Mouse (Mus musculus) liver, postnatal 0 days (tissue): ENCODE data around the gene Cspg4. TPM values are rescaled to one million over a fixed set of nuclear protein-coding genes. Genes with fewer than 3 reads are reported as not detected.
A peak's percentile ranks its signal among the peaks of the same experiment; 100 is the strongest.

Experiments
- ATAC-seq: fragments of 200-750 bp; cut with Nextera tagmentation; 2 replicates; pipeline ENCODE4 v1.8.0; 2017; ENCODE audit warnings: mild to moderate bottlenecking, moderate library complexity
- DNase-seq: peaks from one replicate; pipeline ENCODE4 v3.0.0-alpha.2; 2016
- H3K27ac ChIP-seq: fragments of 300-500 bp; sonication (generic); 2 replicates; pipeline ENCODE4 v1.5.1; 2014; ENCODE audit warnings: antibody characterized with exemption, moderate library complexity, mild to moderate bottlenecking, low read depth
- H3K27me3 ChIP-seq: fragments of 300-500 bp; sonication (generic); 2 replicates; pipeline ENCODE4 v1.6.1; 2014; ENCODE audit warnings: low read length, control low read depth, mixed read lengths; ENCODE audit not compliant: insufficient read depth
- H3K36me3 ChIP-seq: fragments of 300-500 bp; sonication (generic); replicated peaks from 2 replicates; pipeline ENCODE4 v1.6.1; 2014; ENCODE audit warnings: mild to moderate bottlenecking, control low read depth, low read length, moderate library complexity, mixed read lengths; ENCODE audit not compliant: insufficient read depth
- H3K4me1 ChIP-seq: fragments of 300-500 bp; sonication (generic); 2 replicates; pipeline ENCODE4 v1.6.1; 2014; ENCODE audit warnings: antibody characterized with exemption, mild to moderate bottlenecking, control low read depth; ENCODE audit not compliant: insufficient read depth
- H3K4me2 ChIP-seq: fragments of 300-500 bp; sonication (generic); 2 replicates; pipeline ENCODE4 v1.6.1; 2014; ENCODE audit warnings: low read depth, mild to moderate bottlenecking, low read length, moderate library complexity, mixed read lengths
- H3K4me3 ChIP-seq: fragments of 300-500 bp; sonication (generic); 2 replicates; pipeline ENCODE4 v1.5.1; 2014; ENCODE audit warnings: low read depth, low read length
- H3K9ac ChIP-seq: fragments of 300-500 bp; sonication (generic); replicated peaks from 2 replicates; pipeline ENCODE4 v1.6.1; 2014; ENCODE audit warnings: mild to moderate bottlenecking, moderate library complexity
- H3K9me3 ChIP-seq: fragments of 300-500 bp; sonication (generic); 2 replicates; pipeline ENCODE4 v1.6.1; 2016; ENCODE audit warnings: mild to moderate bottlenecking, control low read depth, low read length, mixed read lengths
- CTCF ChIP-seq: sonication (generic); IDR thresholded peaks from 2 replicates; pipeline ENCODE4 v1.5.1; 2016; ENCODE audit warnings: antibody characterized with exemption, low read depth
- EP300 ChIP-seq: IDR thresholded peaks from 2 replicates; pipeline ENCODE4 v1.6.1; 2016; ENCODE audit warnings: antibody characterized with exemption, low read depth, mild to moderate bottlenecking
- WGBS: fragments of 180-500 bp; shearing (Covaris S2); extraction: QIAGEN DNeasy Blood & Tissue Kit; methylation state at CpG from one replicate; pipeline ENCODE4 v1.1.7; 2014; ENCODE audit not compliant: insufficient replicate concordance; 5-methylcytosine and 5-hydroxymethylcytosine counted together
- polyA plus RNA-seq: library from polyadenylated mRNA; unstranded; fragments of >200 nt; fragmentation: Nextera tagmentation; extraction: Ambion mirVana; gene quantifications from 2 replicates; pipeline ENCODE4 v1.2.1, GENCODE M21; 2015

The Cspg4 gene
- polyA plus RNA-seq, 1 experiment from 2014 or later, result 0.13 TPM

GRCm38 (mm10) chr9:56928041-56928811, 63.4 kb downstream of the Cspg4 start, which contains the start of gene Snx33:
Gene Snx33 (minus strand): TSS chr9:56928371.
- Histone ChIP-seq H3K36me3 (no peaks in the 10 kb centered on the region), H3K27me3 (no peaks in the 10 kb centered on the region), H3K4me3 (peak within 1 kb of the TSS; percentile 64), H3K9ac (peak within 1 kb of the TSS; percentile 80), H3K27ac (peak within 1 kb of the TSS; percentile 89), H3K4me1 (peaks cover 27% of the 10 kb centered on the region), H3K9me3 (no peaks in the 10 kb centered on the region), H3K4me2 (peak within 1 kb of the TSS; percentile 83)
- peak; percentile 90 for DNase-seq
- TF ChIP-seq CTCF, result peak; percentile 78
- TF ChIP-seq EP300, result no peak
- under 1% methylated on average over 39 of the region's 50 CpGs for WGBS
- ATAC-seq, result peak; percentile 76

DNA sequence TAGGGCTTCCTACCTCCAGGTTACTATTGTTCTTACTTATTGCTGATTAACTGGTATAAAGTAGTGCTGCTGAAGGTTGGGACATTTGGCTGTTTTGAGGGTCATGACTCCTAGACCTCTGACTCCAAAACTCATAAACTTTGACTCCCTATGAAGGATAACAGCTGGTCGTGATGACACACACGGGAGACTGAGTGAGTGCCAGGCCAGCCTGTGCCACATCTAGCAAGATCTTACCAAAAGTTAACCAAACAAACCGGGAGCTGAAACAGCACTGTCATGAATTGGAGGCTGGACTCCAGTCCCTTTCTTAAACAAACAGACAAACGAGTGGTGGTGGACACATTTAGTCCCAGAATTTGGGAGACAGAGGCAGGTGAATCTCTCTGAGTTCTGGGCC, 64.7 kb downstream of the Cspg4 start:
- Histone ChIP-seq H3K4me3 (no peak overlapping the region), H3K9ac (no peak overlapping the region), H3K9me3 (no peaks in the 10 kb centered on the region), H3K27ac (no peak overlapping the region), H3K4me2 (no peak overlapping the region), H3K4me1 (peaks cover 19% of the 10 kb centered on the region), H3K36me3 (no peaks in the 10 kb centered on the region), H3K27me3 (no peaks in the 10 kb centered on the region)
- 45% methylated on average over 4 of the region's 4 CpGs for WGBS
- no peak for TF ChIP-seq EP300
- no peak for DNase-seq
- no peak for ATAC-seq

- H3K4me2 ChIP-seq, result no peak overlapping the region
- no peak overlapping the region for H3K27ac ChIP-seq
- no peak overlapping the region for H3K4me3 ChIP-seq
- 63% methylated on average over 1 of the region's 1 CpGs for WGBS
- no peak for TF ChIP-seq CTCF
- no peak for TF ChIP-seq EP300
- no peaks in the 10 kb centered on the region for H3K36me3 ChIP-seq
- peaks cover 13% of the 10 kb centered on the region for H3K4me1 ChIP-seq
- H3K9me3 ChIP-seq, result no peaks in the 10 kb centered on the region
- H3K27me3 ChIP-seq, result no peaks in the 10 kb centered on the region
- ATAC-seq (no peak), DNase-seq (no peak)
- H3K9ac ChIP-seq, result no peak overlapping the region
These were observed 65.7 kb downstream of the Cspg4 start for GRCm38 (mm10) chr9:56930556-56930955.

- no peaks in the 10 kb centered on the region for H3K27me3 ChIP-seq
- DNase-seq (no peak), ATAC-seq (peak; percentile 2; the same call in 1 of the 2 replicates)
- WGBS, result 14% methylated on average over 6 of the region's 6 CpGs
- TF ChIP-seq EP300 (no peak), CTCF (no peak)
- H3K4me3 ChIP-seq, result peak overlapping the region; percentile 73
- H3K9me3 ChIP-seq, result no peaks in the 10 kb centered on the region
- peak overlapping the region; percentile 87 for H3K4me2 ChIP-seq
- peak overlapping the region; percentile 5; the same call in 1 of the 2 replicates for H3K9ac ChIP-seq
- H3K27ac ChIP-seq, result peak overlapping the region; percentile 61
- H3K36me3 ChIP-seq, result no peaks in the 10 kb centered on the region
- peaks cover 13% of the 10 kb centered on the region for H3K4me1 ChIP-seq
These were observed 72.0 kb downstream of the Cspg4 start for GRCm38 (mm10) chr9:56936861-56937222.

DNA sequence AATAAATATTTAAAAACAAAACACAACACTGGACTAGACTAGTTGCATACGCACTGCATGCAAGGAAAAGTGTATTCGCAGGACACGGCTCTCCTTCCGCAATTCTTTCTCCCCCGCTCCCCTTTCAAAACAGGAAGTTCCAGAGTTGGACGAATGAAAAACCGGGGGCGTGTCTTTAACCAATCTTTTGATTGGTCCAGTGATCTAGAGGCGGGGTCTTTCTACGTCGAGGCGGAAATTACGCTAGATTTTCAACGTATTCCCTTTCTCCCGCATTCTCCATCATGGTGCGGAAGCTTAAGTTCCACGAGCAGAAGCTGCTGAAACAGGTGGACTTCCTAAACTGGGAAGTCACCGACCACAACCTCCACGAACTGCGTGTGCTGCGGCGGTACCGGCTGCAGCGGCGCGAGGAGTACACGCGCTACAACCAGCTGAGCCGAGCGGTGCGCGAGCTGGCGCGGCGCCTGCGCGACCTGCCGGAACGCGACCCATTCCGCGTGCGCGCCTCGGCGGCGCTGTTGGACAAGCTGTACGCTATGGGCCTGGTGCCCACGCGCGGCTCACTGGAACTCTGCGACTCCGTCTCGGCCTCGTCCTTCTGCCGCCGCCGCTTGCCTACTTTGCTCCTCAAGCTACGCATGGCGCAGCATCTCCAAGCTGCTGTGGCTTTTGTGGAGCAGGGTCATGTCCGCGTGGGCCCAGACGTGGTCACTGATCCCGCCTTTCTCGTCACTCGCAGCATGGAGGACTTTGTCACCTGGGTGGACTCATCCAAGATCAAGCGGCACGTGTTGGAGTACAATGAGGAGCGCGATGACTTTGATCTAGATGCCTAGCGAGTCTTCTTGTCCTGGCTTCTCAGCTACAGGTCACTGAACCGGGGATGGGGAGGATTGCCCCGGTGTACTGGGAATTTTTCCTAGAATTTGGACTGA, 72.7 kb downstream of the Cspg4 start, which contains the start of gene Imp3:
Gene Imp3 (plus strand): TSS at position 253 of the 938 bp plus-strand sequence.
- Histone ChIP-seq H3K4me1 (peaks cover 13% of the 10 kb centered on the region), H3K4me2 (peak within 1 kb of the TSS; percentile 87), H3K36me3 (no peaks in the 10 kb centered on the region), H3K27me3 (no peaks in the 10 kb centered on the region), H3K4me3 (peak within 1 kb of the TSS; percentile 73), H3K9me3 (no peaks in the 10 kb centered on the region), H3K9ac (peak within 1 kb of the TSS; percentile 82), H3K27ac (peak within 1 kb of the TSS; percentile 89)
- DNase-seq (peak; percentile 89), ATAC-seq (peak; percentile 92)
- under 1% methylated on average over 73 of the region's 73 CpGs for WGBS
- TF ChIP-seq CTCF (peak; percentile 57), EP300 (peak; percentile 70; the same call in 1 of the 2 replicates)

DNA sequence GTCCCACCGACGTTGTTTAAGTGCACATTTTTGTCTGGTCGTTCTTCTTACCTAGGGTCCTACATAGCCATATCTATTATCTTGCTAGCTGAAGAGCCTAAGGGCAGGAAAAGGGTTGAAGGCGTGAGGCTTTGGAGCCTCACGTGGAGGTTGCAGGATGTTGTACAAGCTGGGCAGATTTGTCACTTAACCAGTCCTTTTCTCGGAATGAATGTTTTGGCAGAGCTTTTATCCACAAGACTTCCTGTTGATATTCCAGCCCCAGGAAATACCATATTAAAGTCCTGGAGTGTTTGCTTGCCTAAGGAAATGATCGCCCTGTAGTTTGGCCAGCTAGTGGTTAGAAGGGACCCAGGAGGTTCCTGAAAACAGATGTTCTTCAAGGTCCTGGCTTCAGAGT, 73.5 kb downstream of the Cspg4 start:
- TF ChIP-seq CTCF (no peak), EP300 (0 out of 2 replicates have a peak, but pooled peaks have one; percentile 55)
- H3K27ac ChIP-seq, result peak overlapping the region; percentile 89

More for the DNA sequence above, 73.5 kb downstream of the Cspg4 start:
- Histone ChIP-seq H3K36me3 (no peaks in the 10 kb centered on the region), H3K9me3 (no peaks in the 10 kb centered on the region), H3K4me3 (peak overlapping the region; percentile 73), H3K4me2 (peak overlapping the region; percentile 87), H3K27me3 (no peaks in the 10 kb centered on the region), H3K9ac (peak overlapping the region; percentile 82), H3K4me1 (peaks cover 13% of the 10 kb centered on the region)
- DNase-seq (no peak), ATAC-seq (no peak)
- WGBS, result under 1% methylated on average over 7 of the region's 7 CpGs
